Mouse (Mus musculus) thymus, adult 2 months (tissue): ENCODE data around the gene Aff1.

ENCODE experiments used
- CTCF ChIP-seq: fragments of 200-500 bp; IDR thresholded peaks from 2 replicates; pipeline ENCODE4 v1.5.1; 2012; ENCODE audit warnings: mild to moderate bottlenecking, control low read depth, low read length, moderate library complexity, borderline replicate concordance; ENCODE audit not compliant: control insufficient read depth, poor library complexity, insufficient read depth; ENCODE audit errors: extremely low read depth
- POLR2A ChIP-seq: fragments of 200-500 bp; IDR thresholded peaks from 2 replicates; pipeline ENCODE4 v1.6.1; 2012; ENCODE audit warnings: mild to moderate bottlenecking, low read length, control low read depth, moderate library complexity; ENCODE audit not compliant: control insufficient read depth, poor library complexity, insufficient read depth; ENCODE audit errors: extremely low read depth

DNA sequence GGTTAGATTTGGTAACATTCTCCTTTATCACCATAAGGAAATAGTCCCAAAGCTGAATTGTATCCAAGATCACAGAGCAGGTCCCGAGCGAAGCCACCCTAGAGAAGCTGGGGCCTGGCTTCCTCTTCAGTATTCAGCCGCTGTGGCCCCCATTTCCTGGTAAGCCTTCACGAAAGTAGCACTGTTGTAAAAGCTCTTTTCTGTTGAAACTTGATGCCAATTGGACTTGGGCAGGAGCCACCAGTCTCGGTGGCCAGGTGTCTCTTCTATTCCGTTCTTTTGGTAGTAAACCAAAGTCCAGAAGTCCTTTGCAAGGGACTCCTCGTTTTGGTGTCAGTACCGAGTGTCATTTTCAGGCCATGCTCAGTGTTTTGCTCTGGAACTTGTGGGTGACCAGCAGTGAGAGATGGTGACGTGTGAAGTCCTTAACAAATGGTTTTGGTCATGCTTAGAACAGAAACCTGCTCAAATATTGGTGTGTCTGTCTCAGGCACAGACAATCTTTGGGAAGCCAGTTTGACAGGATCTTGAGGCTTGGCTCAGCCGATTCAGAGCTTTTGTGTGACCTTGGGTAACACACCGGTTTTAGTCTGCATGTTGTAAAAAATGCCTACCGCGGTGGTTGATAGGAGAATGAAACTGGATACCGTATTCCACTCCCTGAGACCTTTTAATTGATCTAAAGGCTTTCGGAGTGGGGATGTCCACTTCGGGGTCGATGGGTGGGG lies 114.8 kb downstream of the Aff1 start:
- TF ChIP-seq CTCF, result no peak
- TF ChIP-seq POLR2A, result no peak
